Mouse (Mus musculus): ENCODE results near the gene Olfr1045. TPM values are rescaled to one million over a fixed set of nuclear protein-coding genes. Genes with fewer than 3 reads are reported as not detected.
"Not testable (repeated sequence)": the region's sequence is repeated elsewhere in the genome, so short reads cannot be mapped to it uniquely, and the experiment has no call there.

Gene Olfr1045
- not detected in 2 replicates for polyA plus RNA-seq (2011; ENCODE audit: insufficient read length, low read depth, missing spikeins)

DNA sequence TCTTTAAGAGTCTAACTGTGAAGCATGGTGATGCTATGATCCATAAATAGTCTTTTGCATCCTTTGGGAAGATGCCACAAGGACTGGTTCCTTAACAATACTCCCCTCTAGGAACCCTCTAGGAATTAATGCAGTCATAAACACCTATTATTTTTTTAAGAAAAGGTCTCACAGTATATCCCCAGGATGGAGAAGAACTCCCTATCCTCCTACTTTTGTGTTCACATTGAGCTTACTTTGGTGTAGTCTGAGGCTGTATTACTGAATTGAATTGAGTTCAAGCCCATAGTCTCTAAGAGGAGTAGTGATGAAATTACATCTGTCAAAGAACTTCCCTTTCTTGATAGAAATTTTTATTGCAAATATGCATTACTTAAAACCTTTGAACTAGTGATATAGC lies at the start of gene Olfr1045:
TSS of gene Olfr1045 (minus strand) at position 101 of the 400 bp plus-strand sequence.
- no peak within 1 kb of the TSS for H3K4me3 ChIP-seq (ENCODE audit: insufficient read depth, low read length)
- H3K27ac ChIP-seq (ENCODE audit: insufficient read depth, low read length): no peak within 1 kb of the TSS
- no peaks in the 10 kb centered on the region for H3K4me1 ChIP-seq (ENCODE audit: control insufficient read depth, insufficient read depth, low read length)
- TF ChIP-seq CTCF (IDR thresholded peaks at IDR 0.05; ENCODE audit: borderline replicate concordance, insufficient read depth, low read length) (no peak), POLR2A (IDR thresholded peaks at IDR 0.05; ENCODE audit: low read depth, low read length) (no peak)

GRCm38 (mm10) chr2:86240189-86240588 lies 37.4 kb upstream of the Olfr1045 start, which contains the start of gene Olfr1048:
Gene Olfr1048 (minus strand): TSS chr2:86240289.
- TF ChIP-seq CTCF (IDR thresholded peaks at IDR 0.05; ENCODE audit: borderline replicate concordance, insufficient read depth, low read length): no peak
- no peak for TF ChIP-seq POLR2A (IDR thresholded peaks at IDR 0.05; ENCODE audit: low read depth, low read length)
- no peak within 1 kb of the TSS for H3K27ac ChIP-seq (ENCODE audit: insufficient read depth, low read length)
- H3K4me1 ChIP-seq (ENCODE audit: control insufficient read depth, insufficient read depth, low read length): no peaks in the 10 kb centered on the region
- no peak within 1 kb of the TSS for H3K4me3 ChIP-seq (ENCODE audit: insufficient read depth, low read length)

DNA sequence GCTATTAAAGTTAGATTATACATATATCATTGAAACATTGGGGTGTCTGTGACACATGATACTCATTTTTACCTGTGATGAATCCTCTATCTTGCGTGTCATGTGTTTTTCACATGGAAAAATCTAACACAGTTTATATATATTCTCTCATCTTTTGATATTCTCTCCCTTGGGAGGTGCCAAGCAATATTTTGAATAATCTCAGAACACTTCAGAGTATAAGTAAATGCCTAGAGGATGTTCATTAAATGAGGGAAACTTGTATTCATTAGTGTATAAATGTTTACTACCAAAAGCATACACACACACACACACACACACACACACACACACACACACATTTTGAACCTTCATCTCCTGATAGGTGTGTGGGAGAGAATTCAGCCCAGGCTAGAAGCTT lies 28.5 kb upstream of the Olfr1045 start, which contains the start of gene Olfr1047:
TSS of gene Olfr1047 (minus strand) at position 101 of the 400 bp plus-strand sequence.
- H3K4me1 ChIP-seq (ENCODE audit: control insufficient read depth, insufficient read depth, low read length): no peaks in the 10 kb centered on the region
- no peak for TF ChIP-seq CTCF (IDR thresholded peaks at IDR 0.05; ENCODE audit: borderline replicate concordance, insufficient read depth, low read length)
- no peak for TF ChIP-seq POLR2A (IDR thresholded peaks at IDR 0.05; ENCODE audit: low read depth, low read length)
- H3K4me3 ChIP-seq (ENCODE audit: insufficient read depth, low read length): no peak within 1 kb of the TSS
- no peak within 1 kb of the TSS for H3K27ac ChIP-seq (ENCODE audit: insufficient read depth, low read length)

GRCm38 (mm10) chr2:86219214-86219613 lies 16.4 kb upstream of the Olfr1045 start, which contains the start of gene Olfr1046:
Gene Olfr1046 (minus strand): TSS chr2:86219314.
- no peak within 1 kb of the TSS for H3K27ac ChIP-seq (ENCODE audit: insufficient read depth, low read length)
- H3K4me1 ChIP-seq (ENCODE audit: control insufficient read depth, insufficient read depth, low read length): no peaks in the 10 kb centered on the region
- H3K4me3 ChIP-seq (ENCODE audit: insufficient read depth, low read length): no peak within 1 kb of the TSS
- TF ChIP-seq CTCF (IDR thresholded peaks at IDR 0.05; ENCODE audit: borderline replicate concordance, insufficient read depth, low read length): no peak
- no peak for TF ChIP-seq POLR2A (IDR thresholded peaks at IDR 0.05; ENCODE audit: low read depth, low read length)

DNA sequence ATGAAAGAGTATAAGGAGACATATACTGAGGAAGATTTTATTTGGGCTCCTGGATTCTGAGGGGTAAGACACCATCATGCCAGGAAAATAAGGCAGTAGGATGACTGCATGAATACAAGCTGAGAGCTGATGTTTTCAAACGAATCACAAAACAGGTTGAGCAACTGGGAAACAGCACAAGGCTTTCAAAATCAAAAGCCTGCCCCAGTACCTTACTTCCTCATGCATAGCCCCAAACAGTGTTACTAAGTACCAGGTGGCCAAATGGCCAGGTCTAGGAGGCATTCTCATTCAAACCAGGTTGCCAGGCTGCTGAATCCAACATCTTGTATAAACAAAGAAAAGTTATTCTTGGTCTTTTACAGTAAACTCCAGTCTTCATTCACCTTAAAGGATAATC lies 6.9 kb downstream of the Olfr1045 start:
- Histone ChIP-seq H3K4me3 (ENCODE audit: insufficient read depth, low read length) (no peak overlapping the region), H3K4me1 (ENCODE audit: control insufficient read depth, insufficient read depth, low read length) (no peaks in the 10 kb centered on the region), H3K27ac (ENCODE audit: insufficient read depth, low read length) (no peak overlapping the region)
- no peak for TF ChIP-seq CTCF (IDR thresholded peaks at IDR 0.05; ENCODE audit: borderline replicate concordance, insufficient read depth, low read length)
- TF ChIP-seq POLR2A (IDR thresholded peaks at IDR 0.05; ENCODE audit: low read depth, low read length): no peak

DNA sequence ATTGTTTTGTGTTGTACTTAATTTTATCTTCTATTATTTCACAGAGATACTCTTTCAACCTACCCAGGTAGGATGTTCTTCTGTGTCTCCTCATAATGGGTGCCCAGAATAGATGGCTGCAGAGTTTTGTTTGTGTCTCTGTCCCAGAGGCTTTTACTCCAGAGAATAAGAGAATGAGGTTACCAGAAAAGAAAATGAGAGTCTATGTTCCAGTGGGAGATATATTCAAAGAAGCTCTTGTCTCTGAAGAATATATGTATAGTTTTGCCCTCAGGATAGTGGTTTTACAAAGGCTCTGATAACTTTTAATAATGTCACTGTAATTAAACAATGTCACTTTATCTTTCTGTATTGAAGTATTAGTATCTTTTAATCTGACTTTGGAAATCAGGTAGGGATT lies 17.2 kb downstream of the Olfr1045 start, which contains the start of gene Olfr52:
TSS of gene Olfr52 (minus strand) at position 101 of the 400 bp plus-strand sequence.
- no peaks in the 10 kb centered on the region for H3K4me1 ChIP-seq (ENCODE audit: control insufficient read depth, insufficient read depth, low read length)
- TF ChIP-seq POLR2A (IDR thresholded peaks at IDR 0.05; ENCODE audit: low read depth, low read length) (no peak), CTCF (IDR thresholded peaks at IDR 0.05; ENCODE audit: borderline replicate concordance, insufficient read depth, low read length) (no peak)

DNA sequence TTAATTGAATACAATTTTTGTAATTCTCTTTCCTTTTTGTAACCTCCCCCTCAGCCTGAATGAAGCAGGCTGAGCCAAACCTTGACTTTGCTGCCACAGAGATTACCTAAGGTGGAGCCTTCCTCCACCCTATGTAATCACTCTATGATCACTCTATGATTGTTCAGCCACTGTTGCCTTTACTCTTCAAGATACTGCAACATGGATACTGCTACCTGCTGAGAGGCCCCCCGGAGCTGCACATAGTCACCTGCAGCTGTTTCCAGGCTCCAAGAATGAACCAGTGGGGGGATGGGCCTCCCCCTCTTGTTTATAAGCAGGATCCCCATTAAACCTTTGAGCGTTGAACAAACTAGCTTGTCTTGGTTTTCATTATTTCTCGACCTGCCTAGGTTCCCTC lies 22.9 kb downstream of the Olfr1045 start:
- Histone ChIP-seq H3K27ac (ENCODE audit: insufficient read depth, low read length) (no peak overlapping the region), H3K4me3 (ENCODE audit: insufficient read depth, low read length) (no peak overlapping the region), H3K4me1 (ENCODE audit: control insufficient read depth, insufficient read depth, low read length) (no peaks in the 10 kb centered on the region)
- TF ChIP-seq POLR2A (IDR thresholded peaks at IDR 0.05; ENCODE audit: low read depth, low read length) (no peak), CTCF (IDR thresholded peaks at IDR 0.05; ENCODE audit: borderline replicate concordance, insufficient read depth, low read length) (no peak)

More for the DNA sequence above, 17.2 kb downstream of the Olfr1045 start, which contains the start of gene Olfr52:
- Histone ChIP-seq H3K4me3 (ENCODE audit: insufficient read depth, low read length) (no peak within 1 kb of the TSS), H3K27ac (ENCODE audit: insufficient read depth, low read length) (no peak within 1 kb of the TSS)

GRCm38 (mm10) chr2:86177720-86178119 lies 25.1 kb downstream of the Olfr1045 start, which contains the start of gene Olfr1044:
Gene Olfr1044 (minus strand): TSS chr2:86177820.
- H3K27ac ChIP-seq (ENCODE audit: insufficient read depth, low read length): no peak within 1 kb of the TSS
- TF ChIP-seq CTCF (IDR thresholded peaks at IDR 0.05; ENCODE audit: borderline replicate concordance, insufficient read depth, low read length): no peak
- no peak for TF ChIP-seq POLR2A (IDR thresholded peaks at IDR 0.05; ENCODE audit: low read depth, low read length)
- H3K4me3 ChIP-seq (ENCODE audit: insufficient read depth, low read length): no peak within 1 kb of the TSS
- no peaks in the 10 kb centered on the region for H3K4me1 ChIP-seq (ENCODE audit: control insufficient read depth, insufficient read depth, low read length)

DNA sequence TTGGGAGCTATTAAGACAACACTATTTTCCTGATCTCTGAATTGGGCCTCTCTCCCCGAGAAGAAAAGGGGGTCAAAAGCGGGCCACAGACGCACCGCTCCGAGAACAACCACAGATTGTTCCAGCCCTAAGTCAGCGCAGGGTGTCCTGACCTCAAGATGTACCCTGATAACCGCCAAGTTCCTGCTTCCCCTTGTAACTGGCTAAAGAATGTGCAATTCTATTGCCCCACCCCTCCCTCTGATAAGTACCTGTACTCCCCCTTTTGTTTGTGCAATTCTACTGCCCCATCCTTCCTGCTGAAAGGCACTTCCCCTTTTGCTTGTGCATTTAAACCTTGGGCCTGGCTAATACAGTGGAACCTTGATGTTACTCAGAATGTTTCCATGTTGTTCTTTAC lies 27.4 kb downstream of the Olfr1045 start:
- not testable (repeated sequence) for H3K27ac ChIP-seq (ENCODE audit: insufficient read depth, low read length); H3K4me1 ChIP-seq (ENCODE audit: control insufficient read depth, insufficient read depth, low read length); H3K4me3 ChIP-seq (ENCODE audit: insufficient read depth, low read length)

- TF ChIP-seq POLR2A (IDR thresholded peaks at IDR 0.05; ENCODE audit: low read depth, low read length): no peak
- TF ChIP-seq CTCF (IDR thresholded peaks at IDR 0.05; ENCODE audit: borderline replicate concordance, insufficient read depth, low read length): no peak
- Histone ChIP-seq H3K27ac (ENCODE audit: insufficient read depth, low read length) (no peak within 1 kb of the TSS), H3K4me3 (ENCODE audit: insufficient read depth, low read length) (no peak within 1 kb of the TSS), H3K4me1 (ENCODE audit: control insufficient read depth, insufficient read depth, low read length) (no peaks in the 10 kb centered on the region)
These were observed 35.4 kb downstream of the Olfr1045 start, which contains the start of gene Olfr1043 for GRCm38 (mm10) chr2:86167422-86167821. Gene Olfr1043 (minus strand): TSS chr2:86167522.
